Mouse (Mus musculus) liver, adult 2 months (tissue): Measurements from ENCODE around the gene Olfr247.

Experiments
- CTCF ChIP-seq: fragments of 200-500 bp; IDR thresholded peaks from 2 replicates; pipeline ENCODE4 v1.5.1; 2011; ENCODE audit warnings: low read depth, low read length, control low read depth
- POLR2A ChIP-seq: fragments of 200-500 bp; IDR thresholded peaks from 2 replicates; pipeline ENCODE4 v1.6.1; 2011; ENCODE audit warnings: low read length, control low read depth; ENCODE audit not compliant: insufficient read depth; ENCODE audit errors: extremely low read depth

DNA sequence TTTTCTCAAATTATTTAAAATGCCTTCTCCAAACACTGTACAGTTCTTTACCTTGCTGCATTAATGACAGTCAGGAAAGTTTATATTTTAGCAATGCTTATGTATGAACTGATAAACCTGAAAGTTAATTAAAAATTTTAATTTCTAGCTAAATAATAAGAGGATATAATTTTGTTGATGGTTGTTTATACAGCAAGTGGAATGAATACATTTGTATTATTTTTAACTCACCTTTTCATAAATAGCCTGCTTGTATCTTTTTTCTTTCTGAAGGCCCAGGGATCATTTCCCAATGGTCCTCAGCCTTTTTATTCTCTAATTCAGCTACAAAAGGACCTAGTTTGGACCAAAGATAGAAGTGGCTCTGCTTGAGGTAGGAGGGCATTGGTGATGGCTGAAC, 36.4 kb upstream of the Olfr247 start, which contains the start of gene Olfr820:
- TF ChIP-seq POLR2A (no peak), CTCF (no peak)
